Mouse (Mus musculus): Measurements from ENCODE around the gene Col5a2. TPM values are rescaled to one million over a fixed set of nuclear protein-coding genes. Genes with fewer than 3 reads are reported as not detected.

Col5a2 gene
- total and polyA plus RNA-seq, 3 experiments, result 0.07 to 0.46 TPM; not detected in 1

- Histone ChIP-seq H3K4me1 (ENCODE audit: control insufficient read depth in 1 of 2, insufficient read depth in 2 of 2, low read length in 2 of 2) (no peaks in the 10 kb centered on the region), H3K9ac (ENCODE audit: control insufficient read depth, low read depth, low read length, poor library complexity, severe bottlenecking) (no peak overlapping the region), H3K36me3 (ENCODE audit: control insufficient read depth in 1 of 2, insufficient read depth in 2 of 2, low read length in 2 of 2) (no peaks in the 10 kb centered on the region), H3K9me3 (replicated peaks; ENCODE audit: insufficient read depth, low read length) (no peaks in the 10 kb centered on the region), H3K4me3 (ENCODE audit: control insufficient read depth in 1 of 2, insufficient read depth in 1 of 2, low read depth in 2 of 2, low read length in 2 of 2) (no peak overlapping the region), H3K27me3 (ENCODE audit: control insufficient read depth in 1 of 2, insufficient read depth in 2 of 2, low read length in 2 of 2) (no peaks in the 10 kb centered on the region), H3K27ac (ENCODE audit: control insufficient read depth, low read depth, low read length) (no peak overlapping the region), H3K79me2 (ENCODE audit: control insufficient read depth, insufficient read depth, low read length, poor library complexity) (no peaks in the 10 kb centered on the region)
- TF ChIP-seq ELF1 (IDR thresholded peaks at IDR 0.05; ENCODE audit: low read depth, low read length) (no peak), CHD1 (IDR thresholded peaks at IDR 0.05; ENCODE audit: low read depth, low read length) (no peak), E2F4 (IDR thresholded peaks at IDR 0.05; ENCODE audit: borderline replicate concordance, low read depth, low read length) (no peak), MYC (IDR thresholded peaks at IDR 0.05; ENCODE audit: low read depth, low read length) (no peak), SIN3A (IDR thresholded peaks at IDR 0.05; ENCODE audit: low read length) (no peak), ZKSCAN1 (IDR thresholded peaks at IDR 0.05; ENCODE audit: low read depth, low read length) (no peak), BHLHE40 (IDR thresholded peaks at IDR 0.05; ENCODE audit: borderline replicate concordance, low read depth, low read length) (no peak), GATA1 (IDR thresholded peaks at IDR 0.05; ENCODE audit: low read depth, low read length) (no peak), ZC3H11A (IDR thresholded peaks at IDR 0.05; ENCODE audit: low read depth, low read length) (no peak), TAL1 (IDR thresholded peaks at IDR 0.05; ENCODE audit: low read length) (no peak), ZNF384 (IDR thresholded peaks at IDR 0.05; ENCODE audit: low read depth, low read length) (no peak), EP300 (IDR thresholded peaks at IDR 0.05; ENCODE audit: low read depth in 1 of 2, low read length in 2 of 2) (no peak), MYB (IDR thresholded peaks at IDR 0.05; ENCODE audit: low read depth, low read length) (no peak), SMC3 (IDR thresholded peaks at IDR 0.05; ENCODE audit: low read depth, low read length) (no peak), TCF12 (IDR thresholded peaks at IDR 0.05; ENCODE audit: low read depth, low read length) (no peak), CTCF (IDR thresholded peaks at IDR 0.05 in 2 of 3, conservative IDR thresholded peaks at IDR 0.05 in 1 of 3; ENCODE audit: control insufficient read depth in 1 of 3, insufficient read depth in 1 of 3, low read depth in 2 of 3, low read length in 3 of 3, poor library complexity in 1 of 3, severe bottlenecking in 1 of 3) (no peak), MAX (IDR thresholded peaks at IDR 0.05; ENCODE audit: low read length) (no peak)
- no peak for DNase-seq (ENCODE audit: low read depth, low spot score)
These were observed 47.3 kb downstream of the Col5a2 start for GRCm38 (mm10) chr1:45455763-45456162.

DNA sequence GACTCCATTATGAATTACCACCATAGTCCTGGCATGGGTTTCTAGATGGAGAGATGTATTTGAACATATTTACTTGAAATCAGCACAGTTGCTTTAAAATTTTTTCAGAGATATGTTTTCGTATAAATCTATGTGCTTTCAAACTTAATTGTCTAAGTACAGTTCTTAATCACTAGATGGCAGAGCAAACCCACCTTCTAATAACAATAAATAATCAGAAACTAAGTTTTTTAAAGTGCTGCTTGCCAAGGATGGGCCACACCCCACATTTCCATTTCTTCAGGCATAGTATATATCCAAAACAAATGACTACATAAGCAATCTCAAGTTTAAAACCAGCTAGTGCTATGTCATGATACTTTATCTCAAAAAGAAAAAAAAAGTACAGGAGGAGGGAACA lies 54.2 kb downstream of the Col5a2 start:
- H3K36me3 ChIP-seq (ENCODE audit: control insufficient read depth in 1 of 2, insufficient read depth in 2 of 2, low read length in 2 of 2), result no peaks in the 10 kb centered on the region
- H3K4me3 ChIP-seq (ENCODE audit: control insufficient read depth in 1 of 2, insufficient read depth in 1 of 2, low read depth in 2 of 2, low read length in 2 of 2), result no peak overlapping the region
- DNase-seq (ENCODE audit: low read depth, low spot score), result no peak
- H3K9me3 ChIP-seq (replicated peaks; ENCODE audit: insufficient read depth, low read length), result no peaks in the 10 kb centered on the region
- no peak overlapping the region for H3K9ac ChIP-seq (ENCODE audit: control insufficient read depth, low read depth, low read length, poor library complexity, severe bottlenecking)
- no peaks in the 10 kb centered on the region for H3K4me1 ChIP-seq (ENCODE audit: control insufficient read depth in 1 of 2, insufficient read depth in 2 of 2, low read length in 2 of 2)
- no peak overlapping the region for H3K27ac ChIP-seq (ENCODE audit: control insufficient read depth, low read depth, low read length)
- no peak for TF ChIP-seq E2F4 (IDR thresholded peaks at IDR 0.05; ENCODE audit: borderline replicate concordance, low read depth, low read length)
- no peak for TF ChIP-seq MYB (IDR thresholded peaks at IDR 0.05; ENCODE audit: low read depth, low read length)
- no peak for TF ChIP-seq ZMIZ1 (IDR thresholded peaks at IDR 0.05; ENCODE audit: low read depth, low read length)
- TF ChIP-seq KAT2A (conservative IDR thresholded peaks at IDR 0.05; ENCODE audit: low read depth, low read length), result no peak
- no peak for TF ChIP-seq ELF1 (IDR thresholded peaks at IDR 0.05; ENCODE audit: low read depth, low read length)
- no peak for TF ChIP-seq MYC (IDR thresholded peaks at IDR 0.05; ENCODE audit: low read depth, low read length)
- no peak for TF ChIP-seq USF1 (IDR thresholded peaks at IDR 0.05; ENCODE audit: low read depth, low read length)
- TF ChIP-seq ZNF384 (IDR thresholded peaks at IDR 0.05; ENCODE audit: low read depth, low read length), result no peak
- no peak for TF ChIP-seq ZKSCAN1 (IDR thresholded peaks at IDR 0.05; ENCODE audit: low read depth, low read length)
- no peak for TF ChIP-seq UBTF (IDR thresholded peaks at IDR 0.05; ENCODE audit: borderline replicate concordance, insufficient read depth, low read depth, low read length)
- no peak for TF ChIP-seq HCFC1 (IDR thresholded peaks at IDR 0.05; ENCODE audit: low read depth, low read length)
- no peak for TF ChIP-seq SIN3A (IDR thresholded peaks at IDR 0.05; ENCODE audit: low read length)
- TF ChIP-seq NELFE (IDR thresholded peaks at IDR 0.05; ENCODE audit: low read depth, low read length), result no peak
- no peak for TF ChIP-seq MAX (IDR thresholded peaks at IDR 0.05; ENCODE audit: low read length)
- TF ChIP-seq BHLHE40 (IDR thresholded peaks at IDR 0.05; ENCODE audit: borderline replicate concordance, low read depth, low read length), result no peak
- no peaks in the 10 kb centered on the region for H3K79me2 ChIP-seq (ENCODE audit: control insufficient read depth, insufficient read depth, low read length, poor library complexity)
- no peaks in the 10 kb centered on the region for H3K27me3 ChIP-seq (ENCODE audit: control insufficient read depth in 1 of 2, insufficient read depth in 2 of 2, low read length in 2 of 2)

All from MEL (cell line).